Mouse (Mus musculus) heart, adult 2 months (tissue): ENCODE results near the gene Lsm14a.

ENCODE experiments used
- CTCF ChIP-seq: fragments of 200-600 bp; IDR thresholded peaks from 2 replicates; pipeline ENCODE4 v1.8.1; 2022; ENCODE audit warnings: antibody characterized with exemption, mild to moderate bottlenecking, moderate library complexity
- EP300 ChIP-seq: fragments of 200-500 bp; IDR thresholded peaks from 2 replicates; pipeline ENCODE4 v1.6.1; 2011; ENCODE audit warnings: low read depth, low read length, control low read depth; ENCODE audit not compliant: insufficient read depth

GRCm38 (mm10) chr7:34324857-34325256 lies 68.3 kb downstream of the Lsm14a start:
- TF ChIP-seq EP300 = no peak
- TF ChIP-seq CTCF = no peak
